ENCODE assay signal across 8 mouse cellular contexts in the genomic region with DNA sequence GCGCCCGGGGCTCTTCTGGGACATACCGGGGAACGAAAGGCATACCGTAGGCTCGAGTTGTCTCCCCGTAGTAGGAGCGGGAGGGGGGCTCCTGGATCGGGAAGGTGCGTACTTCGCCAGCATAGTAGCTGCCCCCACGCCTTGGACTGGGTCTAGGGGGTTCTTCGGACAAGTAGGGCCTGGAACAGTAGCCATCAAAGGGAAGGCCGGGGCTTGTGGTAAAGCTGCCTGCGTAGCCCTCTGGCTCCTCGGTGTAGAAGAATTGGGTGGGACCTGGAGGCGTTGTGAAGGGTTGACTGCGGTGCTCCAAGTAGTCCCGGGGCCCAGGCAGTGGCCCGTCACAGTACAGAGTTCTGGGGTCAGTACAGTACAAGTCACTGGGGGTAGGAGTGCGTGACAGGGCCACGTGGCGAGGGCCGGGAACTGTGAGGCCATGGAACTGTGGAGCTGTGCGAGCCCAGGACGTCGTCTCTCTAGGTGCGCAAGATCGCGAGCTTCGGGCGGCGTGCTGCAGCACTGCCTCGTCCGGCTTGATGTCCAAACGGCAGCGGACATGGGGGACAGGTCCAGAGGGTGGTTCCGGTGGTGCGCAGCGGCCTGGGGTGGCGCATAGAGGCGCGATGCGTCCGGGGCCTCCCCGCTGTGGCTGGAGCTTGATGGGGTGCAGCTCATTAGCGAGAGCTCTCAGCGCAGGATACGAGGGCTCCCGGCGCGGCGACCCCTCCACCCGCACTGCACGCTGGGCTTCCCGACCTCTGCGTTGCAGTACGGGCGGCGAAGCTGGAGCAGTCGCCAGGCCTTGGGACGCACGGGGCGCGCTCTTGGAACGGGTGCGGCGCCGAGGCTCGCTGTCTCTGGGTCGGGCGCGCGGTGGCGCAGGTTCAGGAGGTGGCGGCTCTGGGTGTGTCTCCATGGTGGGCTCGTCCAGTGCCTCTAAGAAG. TPM values are rescaled to one million over a fixed set of nuclear protein-coding genes. Genes with fewer than 3 reads are reported as not detected.
A peak's percentile ranks its signal among the peaks of the same experiment; 100 is the strongest.
DNase-seq lines count a peak whose midpoint lies in the region; ATAC-seq lines count a peak whose summit lies in the region.

No protein-coding gene starts in this region.

- H3K27me3 ChIP-seq in hindbrain, embryonic 14.5 days (ENCODE audit: control insufficient read depth, insufficient read depth, low read length): peaks cover 56% of the 10 kb centered on the region
- peaks cover 59% of the 10 kb centered on the region for H3K27me3 ChIP-seq in neural tube, embryonic 11.5 days (ENCODE audit: control insufficient read depth, insufficient read depth, low read length)

- no peak overlapping the region for H3K27ac ChIP-seq in hindbrain, embryonic 14.5 days
- H3K27ac ChIP-seq in neural tube, embryonic 11.5 days (ENCODE audit: low read depth, low read length): no peak overlapping the region

- DNase-seq in adrenal gland, postnatal 10 days: peak; percentile 24
- no peak for DNase-seq in adrenal gland, adult 8-10 months
- DNase-seq in spleen, adult 18-20 months: peak; percentile 4 to 20
- DNase-seq in spleen, adult 12 weeks (ENCODE audit: low spot score): no peak
- DNase-seq in hindbrain, embryonic 14.5 days (ENCODE audit: low spot score): no peak
- no peak for DNase-seq in neural tube, embryonic 11.5 days (ENCODE audit: low spot score)
- DNase-seq in frontal cortex, postnatal 25 days (ENCODE audit: low spot score in 2 of 2): no peak
- DNase-seq in layer of hippocampus, adult 11-12 months (ENCODE audit: low spot score): no peak

- peaks cover 42% of the 10 kb centered on the region for H3K4me1 ChIP-seq in hindbrain, embryonic 14.5 days (replicated peaks; ENCODE audit: control insufficient read depth, insufficient read depth, low read length)
- peaks cover 31% of the 10 kb centered on the region for H3K4me1 ChIP-seq in neural tube, embryonic 11.5 days (ENCODE audit: control insufficient read depth, insufficient read depth, low read length)

- H3K4me3 ChIP-seq in hindbrain, embryonic 14.5 days (replicated peaks; ENCODE audit: low read length): peak overlapping the region; percentile 14
- H3K4me3 ChIP-seq in neural tube, embryonic 11.5 days (ENCODE audit: low read depth, low read length): 0 out of 2 replicates have a peak overlapping the region, but pooled peaks have one; percentile 2

- ATAC-seq in hindbrain, embryonic 14.5 days (ENCODE audit: low FRiP score): no peak
- ATAC-seq in neural tube, embryonic 11.5 days (ENCODE audit: insufficient read depth, low FRiP score, low TSS enrichment): no peak

- H3K36me3 ChIP-seq in hindbrain, embryonic 14.5 days (replicated peaks; ENCODE audit: control insufficient read depth, insufficient read depth): peaks cover 29% of the 10 kb centered on the region
- H3K36me3 ChIP-seq in neural tube, embryonic 11.5 days (ENCODE audit: control insufficient read depth, insufficient read depth, low read length): peaks cover 4% of the 10 kb centered on the region; the same call in 1 of the 2 replicates

- H3K9me3 ChIP-seq in hindbrain, embryonic 14.5 days (ENCODE audit: control insufficient read depth, low read length): no peaks in the 10 kb centered on the region
- no peaks in the 10 kb centered on the region for H3K9me3 ChIP-seq in neural tube, embryonic 11.5 days (ENCODE audit: control insufficient read depth, low read length)

- no peak overlapping the region for H3K9ac ChIP-seq in hindbrain, embryonic 14.5 days
- no peak overlapping the region for H3K9ac ChIP-seq in neural tube, embryonic 11.5 days (ENCODE audit: low read length)

- H3K4me2 ChIP-seq in hindbrain, embryonic 14.5 days (replicated peaks): peak overlapping the region; percentile 33
- peak overlapping the region; percentile 12; the same call in 1 of the 2 replicates for H3K4me2 ChIP-seq in neural tube, embryonic 11.5 days (ENCODE audit: low read depth)

- WGBS in hindbrain, embryonic 14.5 days: 8% methylated on average over 77 of the region's 77 CpGs
- WGBS in neural tube, embryonic 11.5 days: 5% methylated on average over 76 of the region's 77 CpGs

RNA-seq across cellular contexts. Expression of gene Ajm1, which starts 2.5 kb away (rescaled TPM):
- 1 to 10 TPM; 1.8 to 2.2 TPM for total RNA-seq in adrenal gland, postnatal 10 days (2021)
- 1 to 10 TPM; 1.6 to 4.8 (median 3.8) TPM for total RNA-seq in adrenal gland, adult 8-10 months (2022)
- 10.8 and 12.7 TPM in 2 replicates for polyA plus RNA-seq in hindbrain, embryonic 14.5 days (2014; fragmentation: Nextera tagmentation; extraction: Ambion mirVana)
- 0.19 and 0.46 TPM in 2 replicates for polyA plus RNA-seq in neural tube, embryonic 11.5 days (2014; fragmentation: Nextera tagmentation; extraction: Ambion mirVana)

RNA-seq across cellular contexts. Expression of gene Phpt1, which starts 4.0 kb away (rescaled TPM):
- 10 to 100 TPM; 63.5 to 82.8 TPM for total RNA-seq in adrenal gland, postnatal 10 days (2021)
- 10 to 100 TPM; 61.3 to 76.9 (median 66.1) TPM for total RNA-seq in adrenal gland, adult 8-10 months (2022)
- 171 and 187 TPM in 2 replicates for polyA plus RNA-seq in hindbrain, embryonic 14.5 days (2014; fragmentation: Nextera tagmentation; extraction: Ambion mirVana)
- polyA plus RNA-seq in neural tube, embryonic 11.5 days (2014; fragmentation: Nextera tagmentation; extraction: Ambion mirVana): 161 and 167 TPM in 2 replicates

RNA-seq across cellular contexts. Expression of gene Mamdc4, which starts 4.4 kb away (rescaled TPM):
- 1 to 10 TPM; 1.6 to 6.3 TPM for total RNA-seq in adrenal gland, postnatal 10 days (2021)
- total RNA-seq in adrenal gland, adult 8-10 months (2022): 10 to 100 TPM in 1 of 4 experiments, 1 to 10 TPM in 3; 1.4 to 11.0 (median 4.0) TPM
- polyA plus RNA-seq in hindbrain, embryonic 14.5 days (2014; fragmentation: Nextera tagmentation; extraction: Ambion mirVana): 1.3 and 1.7 TPM in 2 replicates
- 1.5 and 4.4 TPM in 2 replicates for polyA plus RNA-seq in neural tube, embryonic 11.5 days (2014; fragmentation: Nextera tagmentation; extraction: Ambion mirVana)

RNA-seq across cellular contexts. Expression of gene Edf1, which starts 21.4 kb away (rescaled TPM):
- total RNA-seq in adrenal gland, postnatal 10 days (2021): 100 to 1,000 TPM; 266 to 285 TPM
- total RNA-seq in adrenal gland, adult 8-10 months (2022): 100 to 1,000 TPM; 149 to 331 (median 215) TPM
- 353 and 366 TPM in 2 replicates for polyA plus RNA-seq in hindbrain, embryonic 14.5 days (2014; fragmentation: Nextera tagmentation; extraction: Ambion mirVana)
- 340 and 345 TPM in 2 replicates for polyA plus RNA-seq in neural tube, embryonic 11.5 days (2014; fragmentation: Nextera tagmentation; extraction: Ambion mirVana)

RNA-seq across cellular contexts. Expression of gene Rabl6, which starts 29.3 kb away (rescaled TPM):
- 10 to 100 TPM; 70.0 to 88.5 TPM for total RNA-seq in adrenal gland, postnatal 10 days (2021)
- total RNA-seq in adrenal gland, adult 8-10 months (2022): 100 to 1,000 TPM; 121 to 178 (median 137) TPM
- polyA plus RNA-seq in hindbrain, embryonic 14.5 days (2014; fragmentation: Nextera tagmentation; extraction: Ambion mirVana): 59.0 and 61.6 TPM in 2 replicates
- polyA plus RNA-seq in neural tube, embryonic 11.5 days (2014; fragmentation: Nextera tagmentation; extraction: Ambion mirVana): 62.3 and 64.4 TPM in 2 replicates

Comparison
In these comparisons a context has a peak if more than half of its experiments do, and no peak if none do; other contexts are left out.
1. DNase-seq: peak in adrenal gland, postnatal 10 days (single experiment) and spleen, adult 18-20 months (2 of 2); none in adrenal gland, adult 8-10 months (single experiment), spleen, adult 12 weeks (single experiment), hindbrain, embryonic 14.5 days (single experiment), neural tube, embryonic 11.5 days (single experiment), frontal cortex, postnatal 25 days (0 of 2) and layer of hippocampus, adult 11-12 months (single experiment).